Mouse (Mus musculus) limb, embryonic 13.5 days (tissue): ENCODE measurements around the gene Plekha8. TPM values are rescaled to one million over a fixed set of nuclear protein-coding genes. Genes with fewer than 3 reads are reported as not detected.
A peak's percentile ranks its signal among the peaks of the same experiment; 100 is the strongest.

Experiments used
- ATAC-seq: fragments of 200-750 bp; cut with Nextera tagmentation; 2 replicates; pipeline ENCODE4 v1.8.0; 2017; ENCODE audit warnings: low read depth, moderate number of reproducible peaks, moderate TSS enrichment; ENCODE audit not compliant: low FRiP score
- H3K27ac ChIP-seq: fragments of 300-500 bp; sonication (generic); 2 replicates; pipeline ENCODE4 v1.5.1; 2015; ENCODE audit warnings: inconsistent platforms, mild to moderate bottlenecking, moderate library complexity
- H3K27me3 ChIP-seq: fragments of 300-500 bp; sonication (generic); 2 replicates; pipeline ENCODE4 v1.6.1; 2015; ENCODE audit warnings: mild to moderate bottlenecking, inconsistent platforms
- H3K36me3 ChIP-seq: fragments of 300-500 bp; sonication (generic); 2 replicates; pipeline ENCODE4 v1.6.1; 2015; ENCODE audit warnings: inconsistent platforms, mild to moderate bottlenecking, moderate library complexity
- H3K4me1 ChIP-seq: fragments of 300-500 bp; sonication (generic); 2 replicates; pipeline ENCODE4 v1.6.1; 2015; ENCODE audit warnings: inconsistent platforms
- H3K4me2 ChIP-seq: fragments of 300-500 bp; sonication (generic); replicated peaks from 2 replicates; pipeline ENCODE4 v1.6.1; 2015; ENCODE audit warnings: inconsistent platforms, mild to moderate bottlenecking, moderate library complexity
- H3K4me3 ChIP-seq: fragments of 300-500 bp; sonication (generic); 2 replicates; pipeline ENCODE4 v1.5.1; 2015; ENCODE audit warnings: moderate library complexity, mild to moderate bottlenecking, inconsistent platforms
- H3K9ac ChIP-seq: fragments of 300-500 bp; sonication (generic); 2 replicates; pipeline ENCODE4 v1.6.1; 2015; ENCODE audit warnings: mild to moderate bottlenecking, inconsistent platforms
- H3K9me3 ChIP-seq: fragments of 300-500 bp; sonication (generic); 2 replicates; pipeline ENCODE4 v1.6.1; 2016; ENCODE audit warnings: inconsistent platforms
- WGBS: fragments of 180-500 bp; shearing (Covaris S2); methylation state at CpG from one replicate; pipeline ENCODE4 v1.1.7; 2015; 5-methylcytosine and 5-hydroxymethylcytosine counted together
- polyA plus RNA-seq: library from polyadenylated mRNA; unstranded; fragments of >200 nt; fragmentation: Nextera tagmentation; extraction: Ambion mirVana; gene quantifications from 2 replicates; pipeline ENCODE4 v1.2.1, GENCODE M21; 2015

The Plekha8 gene
- polyA plus RNA-seq, 1 experiment from 2014 or later = 16.7 TPM

DNA sequence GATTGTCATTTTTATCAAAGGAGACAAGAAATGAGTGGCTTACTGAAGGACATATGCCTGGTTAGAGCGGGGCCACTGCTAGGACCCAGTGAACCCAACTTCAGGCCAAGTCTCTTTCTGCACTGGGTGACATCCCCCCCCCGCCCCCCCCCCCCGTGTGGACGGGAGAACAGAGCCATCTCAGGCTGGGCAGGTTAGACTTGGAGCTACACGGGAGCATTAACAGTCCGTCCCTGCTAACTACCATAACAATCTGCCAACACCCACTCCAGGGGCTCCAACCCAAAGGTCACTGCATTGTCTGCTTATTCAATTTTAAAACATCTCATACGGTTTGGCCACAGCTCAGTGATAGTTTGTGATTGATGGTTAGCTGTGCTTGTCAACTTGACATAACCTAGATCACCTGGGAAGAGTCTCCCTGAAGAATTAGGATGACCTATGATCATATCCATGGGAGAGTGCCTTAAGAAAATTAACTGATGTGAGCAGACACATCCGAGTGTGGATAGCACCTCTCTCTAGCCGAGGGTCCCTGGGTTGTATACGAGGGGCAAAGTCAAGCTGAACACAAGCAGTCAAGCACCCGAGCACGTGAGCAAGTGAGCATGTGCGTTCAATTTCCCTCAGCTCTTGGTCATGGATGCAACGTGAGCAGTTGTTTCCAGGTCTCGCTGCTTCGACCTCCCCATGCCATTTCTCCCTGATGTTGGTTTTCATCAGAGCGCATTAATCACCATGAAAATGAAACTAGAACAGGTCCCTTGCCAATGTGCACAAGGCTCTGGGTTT is 32.7 kb upstream of the Plekha8 start:
- WGBS = 72% methylated on average over 17 of the region's 17 CpGs
- peaks cover 10% of the 10 kb centered on the region; the same call in 1 of the 2 replicates for H3K27me3 ChIP-seq
- H3K4me1 ChIP-seq = peaks cover 28% of the 10 kb centered on the region
- no peak for ATAC-seq
- no peaks in the 10 kb centered on the region for H3K36me3 ChIP-seq
- H3K4me3 ChIP-seq = no peak overlapping the region
- H3K27ac ChIP-seq = no peak overlapping the region
- no peaks in the 10 kb centered on the region for H3K9me3 ChIP-seq
- no peak overlapping the region for H3K9ac ChIP-seq
- H3K4me2 ChIP-seq = no peak overlapping the region

DNA sequence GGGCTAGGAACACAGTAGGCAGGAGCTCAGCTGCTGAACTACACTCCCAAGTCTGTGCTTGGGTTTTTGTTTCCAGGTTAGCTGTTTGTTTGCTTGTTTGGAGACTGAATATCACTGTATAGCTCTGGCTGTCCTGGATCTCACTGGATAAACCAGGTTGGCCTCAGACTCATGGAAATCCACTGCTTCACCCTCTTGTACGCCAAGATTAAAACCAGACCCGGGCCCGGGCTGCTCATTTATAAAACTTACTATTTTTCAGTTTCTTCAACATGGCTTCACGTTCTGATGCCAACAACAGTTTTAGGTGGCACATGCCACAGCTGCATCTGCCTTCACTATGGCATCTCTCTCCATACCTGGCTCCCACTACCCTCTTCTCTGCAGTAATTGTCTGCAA is 31.4 kb upstream of the Plekha8 start:
- Histone ChIP-seq H3K27me3 (peaks cover 10% of the 10 kb centered on the region; the same call in 1 of the 2 replicates), H3K4me2 (no peak overlapping the region), H3K9ac (no peak overlapping the region), H3K4me3 (no peak overlapping the region), H3K36me3 (no peaks in the 10 kb centered on the region), H3K27ac (no peak overlapping the region), H3K4me1 (peaks cover 34% of the 10 kb centered on the region), H3K9me3 (no peaks in the 10 kb centered on the region)
- 84% methylated on average over 4 of the region's 4 CpGs for whole genome bisulfite sequencing
- ATAC-seq = no peak

DNA sequence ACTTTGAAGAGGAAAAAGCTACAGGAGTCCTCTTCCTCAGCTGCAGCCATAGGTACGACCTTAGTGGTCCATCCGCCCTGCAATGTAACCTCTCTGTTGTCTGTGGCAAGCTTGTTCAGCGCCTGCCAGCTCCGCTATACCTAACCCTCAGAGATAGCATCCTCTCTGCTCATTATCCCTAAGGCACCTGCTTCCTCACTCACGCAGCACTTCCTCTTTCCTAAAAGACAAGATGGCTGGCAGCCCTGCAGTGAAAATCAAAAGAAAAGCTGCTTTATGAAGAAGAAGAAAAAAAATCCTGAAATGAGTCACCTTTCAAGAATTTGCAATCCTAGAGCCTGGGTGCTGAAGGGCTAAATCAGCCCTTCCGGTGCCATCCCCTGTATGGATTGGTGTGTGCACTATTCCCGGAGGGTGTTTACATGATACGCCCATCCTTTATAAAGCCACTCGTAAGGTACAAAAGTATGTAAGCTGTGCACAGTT is 30.4 kb upstream of the Plekha8 start:
- no peak overlapping the region; the same call in 1 of the 2 replicates for H3K4me2 ChIP-seq
- ATAC-seq = no peak
- H3K27ac ChIP-seq = no peak overlapping the region
- H3K36me3 ChIP-seq = no peaks in the 10 kb centered on the region
- no peak overlapping the region for H3K9ac ChIP-seq
- H3K27me3 ChIP-seq = peaks cover 10% of the 10 kb centered on the region; the same call in 1 of the 2 replicates
- 68% methylated on average over 9 of the region's 9 CpGs for WGBS
- H3K9me3 ChIP-seq = no peaks in the 10 kb centered on the region
- peaks cover 36% of the 10 kb centered on the region for H3K4me1 ChIP-seq
- H3K4me3 ChIP-seq = no peak overlapping the region

DNA sequence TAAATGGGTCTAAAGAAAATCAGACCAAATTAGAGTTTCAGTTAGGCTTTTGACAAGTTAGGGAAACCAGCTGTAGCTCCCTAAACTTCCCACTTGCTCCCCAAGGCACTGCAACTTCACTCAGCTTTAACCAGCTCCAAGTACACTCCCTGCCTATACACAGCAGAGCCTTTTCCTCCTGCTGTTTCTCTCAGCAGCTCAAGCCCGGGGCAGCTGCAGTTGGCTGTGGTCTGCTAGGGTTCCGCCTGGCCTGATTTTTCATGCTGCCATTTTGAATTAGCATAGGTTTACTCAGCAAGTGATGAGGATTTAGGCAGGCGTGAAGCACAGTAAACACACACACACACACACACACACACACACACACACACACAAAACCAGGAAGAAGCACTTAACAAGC is 29.9 kb upstream of the Plekha8 start:
- WGBS = 35% methylated on average over 3 of the region's 3 CpGs
- no peaks in the 10 kb centered on the region for H3K9me3 ChIP-seq
- peaks cover 40% of the 10 kb centered on the region for H3K4me1 ChIP-seq
- ATAC-seq = no peak
- H3K36me3 ChIP-seq = no peaks in the 10 kb centered on the region
- no peak overlapping the region for H3K9ac ChIP-seq
- peaks cover 10% of the 10 kb centered on the region; the same call in 1 of the 2 replicates for H3K27me3 ChIP-seq
- H3K4me3 ChIP-seq = peak overlapping the region; percentile 56
- H3K4me2 ChIP-seq = peak overlapping the region; percentile 90
- no peak overlapping the region for H3K27ac ChIP-seq

- Histone ChIP-seq H3K27ac (peak within 1 kb of the TSS; percentile 55; the same call in 1 of the 2 replicates), H3K9ac (peak within 1 kb of the TSS; percentile 70), H3K4me1 (peaks cover 40% of the 10 kb centered on the region), H3K27me3 (peaks cover 10% of the 10 kb centered on the region; the same call in 1 of the 2 replicates), H3K4me3 (peak within 1 kb of the TSS; percentile 56), H3K36me3 (no peaks in the 10 kb centered on the region), H3K9me3 (no peaks in the 10 kb centered on the region), H3K4me2 (peak within 1 kb of the TSS; percentile 90)
- peak; percentile 93 for ATAC-seq
- 1% methylated on average over 60 of the region's 60 CpGs for WGBS
Measured at GRCm38 (mm10) chr6:54565665-54566545, 29.0 kb upstream of the Plekha8 start, which contains the start of gene Scrn1. TSS of gene Scrn1 (minus strand) at chr6:54566489.

DNA sequence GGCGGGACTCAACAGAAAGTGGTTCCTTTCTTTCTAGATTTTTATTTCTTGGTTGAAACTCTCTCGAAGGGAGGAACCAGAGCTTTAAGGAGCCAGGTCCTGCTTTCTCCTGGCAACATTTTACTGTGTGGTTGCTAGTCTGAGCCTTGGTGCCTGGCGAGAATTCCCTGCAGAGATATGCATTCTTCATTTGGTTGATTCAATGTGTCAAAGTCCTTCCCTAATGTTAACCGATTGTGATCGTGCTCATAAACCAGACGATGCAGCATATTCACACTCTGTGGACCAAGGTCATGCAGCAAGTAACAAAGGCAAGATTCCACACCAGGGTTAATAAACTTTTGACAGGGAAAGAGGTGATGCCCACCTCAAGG is 28.4 kb upstream of the Plekha8 start:
- H3K27ac ChIP-seq = peak overlapping the region; percentile 55; the same call in 1 of the 2 replicates
- no peaks in the 10 kb centered on the region for H3K9me3 ChIP-seq
- no peaks in the 10 kb centered on the region for H3K36me3 ChIP-seq
- peak overlapping the region; percentile 90 for H3K4me2 ChIP-seq
- peaks cover 40% of the 10 kb centered on the region for H3K4me1 ChIP-seq
- ATAC-seq = no peak
- H3K27me3 ChIP-seq = peaks cover 10% of the 10 kb centered on the region; the same call in 1 of the 2 replicates
- peak overlapping the region; percentile 56 for H3K4me3 ChIP-seq
- 13% methylated on average over 6 of the region's 6 CpGs for WGBS
- peak overlapping the region; percentile 70 for H3K9ac ChIP-seq

GRCm38 (mm10) chr6:54569776-54570175 is 25.1 kb upstream of the Plekha8 start:
- no peak overlapping the region for H3K4me2 ChIP-seq
- peaks cover 36% of the 10 kb centered on the region for H3K4me1 ChIP-seq
- H3K36me3 ChIP-seq = no peaks in the 10 kb centered on the region
- H3K27me3 ChIP-seq = peaks cover 4% of the 10 kb centered on the region; the same call in 1 of the 2 replicates
- no peak overlapping the region for H3K9ac ChIP-seq
- WGBS = 25% methylated on average over 7 of the region's 7 CpGs
- H3K9me3 ChIP-seq = no peaks in the 10 kb centered on the region
- no peak overlapping the region for H3K27ac ChIP-seq
- no peak for ATAC-seq
- H3K4me3 ChIP-seq = no peak overlapping the region

DNA sequence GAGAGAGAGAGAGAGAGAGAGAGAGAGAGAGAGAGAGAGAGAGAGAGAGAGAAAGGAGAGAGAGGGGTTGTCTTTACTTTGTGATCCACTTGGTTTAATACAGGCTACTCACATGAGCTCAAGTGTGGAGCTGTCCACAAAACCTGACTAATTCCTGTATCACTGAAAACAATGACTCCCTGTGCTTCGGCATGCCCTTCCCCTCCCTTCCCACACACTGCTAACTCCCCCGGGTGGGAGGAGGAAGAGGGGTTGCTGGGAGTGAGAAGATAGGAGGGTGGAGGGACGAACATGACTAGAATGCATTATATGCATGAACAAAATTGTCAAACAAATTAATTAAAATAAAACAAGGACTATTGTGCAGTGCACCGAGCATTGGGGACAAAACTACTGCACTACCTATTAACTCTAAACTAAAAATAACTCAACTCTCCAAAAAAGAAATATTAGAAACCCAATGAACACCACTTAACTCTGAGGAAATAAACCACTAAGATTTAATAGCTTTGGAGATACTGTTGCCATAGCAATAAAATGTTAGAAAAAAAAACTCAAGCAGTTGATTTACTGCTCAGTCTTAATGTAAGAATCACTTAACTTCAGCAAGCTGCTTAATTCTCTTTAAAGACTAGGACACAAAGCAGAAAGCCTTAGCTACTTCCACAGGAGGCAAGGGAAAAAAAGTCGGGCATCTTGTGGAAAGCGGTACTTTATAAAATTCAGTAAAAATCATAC is 21.5 kb upstream of the Plekha8 start:
- H3K27me3 ChIP-seq = no peaks in the 10 kb centered on the region
- peaks cover 9% of the 10 kb centered on the region for H3K4me1 ChIP-seq
- H3K9ac ChIP-seq = no peak overlapping the region
- H3K4me2 ChIP-seq = no peak overlapping the region
- no peaks in the 10 kb centered on the region for H3K9me3 ChIP-seq
- no peaks in the 10 kb centered on the region for H3K36me3 ChIP-seq
- WGBS = 29% methylated on average over 6 of the region's 6 CpGs
- no peak overlapping the region for H3K27ac ChIP-seq
- ATAC-seq = no peak
- no peak overlapping the region for H3K4me3 ChIP-seq

- Histone ChIP-seq H3K36me3 (peaks cover 24% of the 10 kb centered on the region), H3K4me3 (no peak overlapping the region), H3K27me3 (no peaks in the 10 kb centered on the region), H3K27ac (no peak overlapping the region), H3K9me3 (no peaks in the 10 kb centered on the region), H3K4me2 (no peak overlapping the region), H3K9ac (no peak overlapping the region), H3K4me1 (peaks cover 15% of the 10 kb centered on the region)
- WGBS = 31% methylated on average over 2 of the region's 2 CpGs
- ATAC-seq = no peak
Measured at GRCm38 (mm10) chr6:54586175-54586574, 8.7 kb upstream of the Plekha8 start.

DNA sequence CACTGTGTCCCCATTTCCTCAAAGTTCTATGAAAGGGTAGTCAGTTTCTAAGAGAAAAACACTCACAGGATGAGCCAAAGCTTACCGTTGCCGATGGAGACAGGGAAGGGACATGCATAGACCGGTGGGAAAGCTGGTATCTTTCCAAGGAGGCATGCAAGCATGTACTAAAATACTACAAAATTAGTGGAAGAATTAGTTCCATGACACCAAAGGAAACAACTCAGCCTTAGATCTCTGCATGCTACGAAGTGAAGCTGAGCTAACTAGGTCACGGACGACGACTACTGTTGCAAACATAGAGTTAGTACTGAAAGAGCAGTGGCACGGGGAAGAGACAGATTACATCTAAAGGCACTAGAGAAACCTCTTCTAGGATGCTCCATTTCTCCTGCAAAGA is 8.0 kb upstream of the Plekha8 start:
- Histone ChIP-seq H3K36me3 (peaks cover 20% of the 10 kb centered on the region), H3K27me3 (no peaks in the 10 kb centered on the region), H3K27ac (no peak overlapping the region), H3K9me3 (no peaks in the 10 kb centered on the region), H3K9ac (no peak overlapping the region), H3K4me2 (no peak overlapping the region), H3K4me1 (peaks cover 22% of the 10 kb centered on the region), H3K4me3 (no peak overlapping the region)
- WGBS = 84% methylated on average over 8 of the region's 8 CpGs
- ATAC-seq = no peak

DNA sequence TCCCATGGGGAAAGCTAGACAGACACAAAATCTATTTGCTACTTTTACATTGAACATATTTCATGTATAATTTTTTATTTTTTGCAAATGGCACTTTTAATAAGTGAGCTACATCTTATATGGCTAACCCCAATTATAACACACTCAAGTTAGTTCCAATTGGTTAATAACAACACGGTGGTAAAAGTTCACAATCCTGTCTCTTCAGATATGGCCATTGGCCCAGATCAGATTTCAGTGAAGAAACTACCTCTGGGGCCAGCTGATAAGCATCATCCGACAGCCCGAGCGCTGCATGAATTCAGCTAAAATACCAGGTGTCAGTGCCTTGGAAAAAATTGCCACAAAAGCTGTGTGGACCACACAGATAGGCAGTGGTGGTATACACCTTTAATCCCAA is 7.2 kb upstream of the Plekha8 start:
- Histone ChIP-seq H3K4me1 (peaks cover 26% of the 10 kb centered on the region), H3K9ac (no peak overlapping the region), H3K27ac (no peak overlapping the region), H3K27me3 (no peaks in the 10 kb centered on the region), H3K36me3 (peaks cover 14% of the 10 kb centered on the region), H3K4me3 (no peak overlapping the region), H3K4me2 (no peak overlapping the region), H3K9me3 (no peaks in the 10 kb centered on the region)
- no peak for ATAC-seq
- 72% methylated on average over 4 of the region's 4 CpGs for WGBS
